Mouse (Mus musculus) G1E (cell line): ENCODE results near the gene A2ml1. TPM values are rescaled to one million over a fixed set of nuclear protein-coding genes. Genes with fewer than 3 reads are reported as not detected.

Experiments
- ATAC-seq: 2 replicates; pipeline ENCODE4 v1.8.0; 2016; ENCODE audit warnings: mild to moderate bottlenecking; ENCODE audit not compliant: insufficient number of reproducible peaks, poor library complexity, low FRiP score, severe bottlenecking; ENCODE audit errors: extremely low read depth
- DNase-seq: peaks from one replicate; pipeline ENCODE4 v3.0.0; 2012; ENCODE audit warnings: low spot score
- H3K27me3 ChIP-seq: 2 replicates; pipeline ENCODE4 v1.6.1; 2012; ENCODE audit warnings: mild to moderate bottlenecking, low read length, inconsistent platforms; ENCODE audit not compliant: insufficient read depth
- H3K36me3 ChIP-seq: replicated peaks from 2 replicates; pipeline ENCODE3; 2012; ENCODE audit warnings: mild to moderate bottlenecking, inconsistent platforms
- H3K4me1 ChIP-seq: 2 replicates; pipeline ENCODE4 v1.6.1; 2012; ENCODE audit warnings: low read depth, low read length, inconsistent platforms, mixed read lengths; ENCODE audit not compliant: insufficient read depth
- H3K4me3 ChIP-seq: 2 replicates; pipeline ENCODE4 v1.5.1; 2012; ENCODE audit warnings: low read depth, mild to moderate bottlenecking, inconsistent platforms, low read length, moderate library complexity, mixed read lengths
- H3K9me3 ChIP-seq: replicated peaks from 2 replicates; pipeline ENCODE4 v1.6.1; 2012; ENCODE audit warnings: inconsistent platforms
- CTCF ChIP-seq: IDR thresholded peaks from 2 replicates; pipeline ENCODE4 v1.5.1; 2012; ENCODE audit warnings: low read depth, low read length, inconsistent platforms, mixed read lengths
- GATA1 ChIP-seq: IDR thresholded peaks from 2 replicates; pipeline ENCODE4 v1.6.1; 2012; ENCODE audit warnings: borderline replicate concordance, low read length, inconsistent platforms, mixed read lengths
- GATA2 ChIP-seq: IDR thresholded peaks from 2 replicates; pipeline ENCODE4 v1.6.1; 2012; ENCODE audit warnings: low read depth, low read length, inconsistent platforms, borderline replicate concordance
- POLR2AphosphoS5 ChIP-seq: IDR thresholded peaks from 2 replicates; pipeline ENCODE4 v1.6.1; 2012; ENCODE audit warnings: low read depth, low read length, inconsistent platforms; ENCODE audit not compliant: insufficient replicate concordance
- TAL1 ChIP-seq: conservative IDR thresholded peaks from 2 replicates; pipeline ENCODE4 v1.6.1; 2012; ENCODE audit warnings: low read depth, low read length, inconsistent platforms, mixed read lengths
- polyA plus RNA-seq: library from polyadenylated mRNA; stranded (reverse); fragments of >175 nt; gene quantifications from 2 replicates; pipeline ENCODE4 v1.2.3, GENCODE M21; 2012
- total RNA-seq, 2 experiments: library from RNA; stranded (forward) in 1 of 2; stranded (reverse) in 1 of 2; fragments of 200-1000 nt in 1 of 2; fragments of >200 nt in 1 of 2; fragmentation: Nextera tagmentation in 1 of 2; gene quantifications; 2 replicates each; pipeline ENCODE4 v1.2.3; 2014 to 2017

A2ml1 gene
- total and polyA plus RNA-seq, 3 experiments, result 0.05 TPM; not detected in 2

DNA sequence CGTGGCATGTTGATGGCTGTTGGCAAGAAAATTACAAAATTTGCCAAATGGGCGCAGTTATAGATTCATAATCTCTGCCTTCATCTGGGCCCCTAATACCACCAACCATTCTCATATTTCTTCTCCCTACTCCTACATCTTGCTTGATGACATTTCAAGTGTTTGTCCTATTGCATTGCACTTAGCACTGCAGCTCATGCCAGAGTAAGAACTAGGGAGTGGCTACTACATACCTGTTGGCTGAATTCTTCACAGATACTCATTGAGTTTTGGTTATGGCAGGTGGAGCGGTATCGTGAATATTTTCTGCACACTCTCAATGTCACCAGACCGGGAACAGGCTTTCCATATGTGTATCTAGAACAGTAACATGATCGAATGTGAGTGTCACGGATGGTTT lies 62.2 kb downstream of the A2ml1 start:
- Histone ChIP-seq H3K4me3 (no peak overlapping the region), H3K4me1 (no peaks in the 10 kb centered on the region), H3K9me3 (peaks cover 28% of the 10 kb centered on the region), H3K36me3 (no peaks in the 10 kb centered on the region), H3K27me3 (no peaks in the 10 kb centered on the region)
- no peak for ATAC-seq
- DNase-seq, result no peak
- TF ChIP-seq GATA2 (no peak), POLR2AphosphoS5 (no peak), TAL1 (no peak), CTCF (no peak), GATA1 (no peak)

DNA sequence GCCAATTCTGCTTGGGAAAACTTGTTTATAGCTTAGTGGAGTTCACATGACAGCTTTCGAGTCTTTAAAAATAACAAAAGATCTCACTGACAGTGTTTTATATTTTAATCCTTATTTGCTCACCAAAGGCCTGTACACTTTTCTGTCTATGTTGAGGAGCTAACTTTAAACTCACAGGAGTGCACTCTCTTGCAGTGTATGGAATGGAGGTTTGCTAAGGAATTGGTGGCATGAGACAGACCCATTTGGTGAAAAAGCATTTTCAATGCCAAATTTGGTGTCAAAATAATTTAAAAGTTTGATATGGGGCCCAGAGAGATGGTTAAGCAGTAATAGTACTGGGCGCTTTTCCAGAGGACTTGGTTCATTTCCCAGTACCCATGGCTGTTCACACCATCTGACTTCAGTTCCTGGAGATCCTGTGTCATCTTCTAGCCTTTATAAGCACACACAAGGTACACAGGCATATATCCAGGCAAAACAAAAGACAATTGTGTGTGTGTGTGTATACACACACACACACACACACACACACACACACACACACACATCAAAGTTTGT lies 75.7 kb downstream of the A2ml1 start:
- no peak for TF ChIP-seq CTCF
- TF ChIP-seq GATA2, result no peak
- no peak for TF ChIP-seq POLR2AphosphoS5
- no peak for TF ChIP-seq TAL1

DNA sequence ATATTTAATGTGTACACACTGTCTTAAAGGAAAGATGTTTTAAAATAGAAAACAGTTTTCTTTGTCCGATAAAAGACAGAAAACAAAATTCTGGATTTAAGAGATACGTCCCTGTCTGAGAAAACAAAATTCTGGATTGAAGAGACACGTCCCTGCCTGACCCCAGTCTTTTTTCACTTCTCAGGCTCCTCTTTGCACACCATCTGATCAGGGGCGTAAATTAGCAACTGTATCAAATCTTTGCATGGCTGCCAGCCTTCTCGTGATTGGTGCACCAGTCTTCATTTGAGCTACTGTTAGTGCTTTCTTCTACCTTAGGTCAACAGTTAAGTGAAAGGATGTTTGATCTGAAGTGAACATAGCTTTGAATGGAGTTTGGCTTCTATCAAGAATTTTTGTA lies 76.7 kb downstream of the A2ml1 start:
- Histone ChIP-seq H3K36me3 (no peaks in the 10 kb centered on the region), H3K27me3 (no peaks in the 10 kb centered on the region), H3K9me3 (peaks cover 10% of the 10 kb centered on the region), H3K4me3 (no peak overlapping the region), H3K4me1 (no peaks in the 10 kb centered on the region)
- DNase-seq (no peak), ATAC-seq (no peak)
- TF ChIP-seq POLR2AphosphoS5 (no peak), CTCF (no peak), TAL1 (no peak), GATA2 (no peak), GATA1 (no peak)

More for the DNA sequence above, 75.7 kb downstream of the A2ml1 start:
- H3K4me3 ChIP-seq, result no peak overlapping the region
- ATAC-seq (no peak), DNase-seq (no peak)
- H3K36me3 ChIP-seq, result no peaks in the 10 kb centered on the region
- peaks cover 10% of the 10 kb centered on the region for H3K9me3 ChIP-seq
- no peaks in the 10 kb centered on the region for H3K27me3 ChIP-seq
- H3K4me1 ChIP-seq, result no peaks in the 10 kb centered on the region

DNA sequence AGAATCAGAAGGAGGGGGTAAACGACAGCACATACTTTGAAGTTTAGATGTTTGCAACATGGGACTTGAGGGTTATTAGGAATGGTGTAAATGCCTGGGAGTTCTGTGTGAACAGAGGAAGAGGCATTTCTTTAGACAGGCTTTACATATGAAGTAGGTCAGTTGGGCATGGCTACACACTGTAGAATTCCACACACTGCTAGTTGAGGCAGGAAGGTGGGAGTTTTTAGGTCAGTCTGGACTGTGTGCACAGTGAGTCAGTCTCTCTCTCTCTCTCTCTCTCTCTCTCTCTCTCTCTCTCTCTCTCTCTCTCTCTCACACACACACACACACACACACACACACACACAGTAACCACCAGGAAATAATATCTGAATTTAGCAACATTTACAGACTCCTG lies 86.1 kb downstream of the A2ml1 start:
- Histone ChIP-seq H3K27me3 (no peaks in the 10 kb centered on the region), H3K36me3 (no peaks in the 10 kb centered on the region), H3K4me1 (no peaks in the 10 kb centered on the region), H3K9me3 (peaks cover 20% of the 10 kb centered on the region), H3K4me3 (no peak overlapping the region)
- TF ChIP-seq TAL1, result no peak
- no peak for TF ChIP-seq CTCF
- TF ChIP-seq GATA1, result no peak
- no peak for TF ChIP-seq GATA2
- TF ChIP-seq POLR2AphosphoS5, result no peak
- DNase-seq (no peak), ATAC-seq (no peak)

DNA sequence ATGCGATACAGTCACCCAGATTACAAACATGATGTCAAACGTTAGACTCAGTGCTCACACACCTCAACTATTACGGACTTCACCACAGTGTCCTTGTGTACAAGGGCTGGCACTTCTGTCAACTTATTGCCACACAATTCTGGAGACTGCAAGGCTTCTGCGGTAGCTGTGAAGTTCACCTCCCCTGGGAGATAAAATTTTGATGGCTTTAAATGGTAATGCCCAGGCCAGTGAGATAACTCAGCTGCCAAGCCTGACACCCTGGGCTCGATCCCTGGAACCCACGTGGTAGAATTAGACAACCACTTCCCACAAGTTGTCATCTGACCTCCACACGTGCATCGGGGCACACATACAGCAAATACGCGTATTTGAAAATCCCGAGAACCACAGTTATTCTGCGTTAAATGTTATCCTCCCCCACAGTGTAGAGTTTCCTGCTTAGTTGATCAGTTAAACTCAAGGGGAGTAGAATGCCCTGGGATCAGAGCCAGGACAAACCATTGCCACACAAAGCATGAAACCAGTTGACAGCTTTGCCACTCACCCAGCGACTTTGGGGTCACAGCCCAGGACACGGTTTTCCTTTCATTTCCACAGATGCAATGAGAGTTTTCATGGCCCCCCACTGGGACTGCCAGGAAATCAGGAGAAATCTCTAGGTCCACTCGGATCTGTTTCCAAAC lies 86.6 kb downstream of the A2ml1 start:
- Histone ChIP-seq H3K4me1 (no peaks in the 10 kb centered on the region), H3K36me3 (no peaks in the 10 kb centered on the region), H3K27me3 (no peaks in the 10 kb centered on the region), H3K4me3 (no peak overlapping the region), H3K9me3 (peaks cover 23% of the 10 kb centered on the region)
- DNase-seq (no peak), ATAC-seq (no peak)
- TF ChIP-seq GATA1, result no peak
- no peak for TF ChIP-seq TAL1
- TF ChIP-seq CTCF, result no peak
- TF ChIP-seq POLR2AphosphoS5, result no peak
- TF ChIP-seq GATA2, result no peak

- no peaks in the 10 kb centered on the region for H3K4me1 ChIP-seq
- ATAC-seq (no peak), DNase-seq (no peak)
- no peak overlapping the region for H3K4me3 ChIP-seq
- no peaks in the 10 kb centered on the region for H3K27me3 ChIP-seq
- no peaks in the 10 kb centered on the region for H3K36me3 ChIP-seq
- peaks cover 27% of the 10 kb centered on the region for H3K9me3 ChIP-seq
- TF ChIP-seq TAL1, result no peak
- no peak for TF ChIP-seq GATA1
Measured at GRCm38 (mm10) chr6:128491916-128492315, 89.5 kb downstream of the A2ml1 start.
